Mouse (Mus musculus) heart, postnatal 4 days (tissue): ENCODE data around the gene Olfr117. TPM values are rescaled to one million over a fixed set of nuclear protein-coding genes. Genes with fewer than 3 reads are reported as not detected.
"Not testable (repeated sequence)": the region's sequence is repeated elsewhere in the genome, so short reads cannot be mapped to it uniquely, and the experiment has no call there.

ENCODE experiments used
- DNase-seq: peaks from one replicate; pipeline ENCODE4 v3.0.0; 2021
- total RNA-seq, 2 experiments: library from RNA; stranded (reverse); gene quantifications; 2 replicates each; pipeline ENCODE4 v1.2.3; 2021

Gene Olfr117
- not detected for total RNA-seq

DNA sequence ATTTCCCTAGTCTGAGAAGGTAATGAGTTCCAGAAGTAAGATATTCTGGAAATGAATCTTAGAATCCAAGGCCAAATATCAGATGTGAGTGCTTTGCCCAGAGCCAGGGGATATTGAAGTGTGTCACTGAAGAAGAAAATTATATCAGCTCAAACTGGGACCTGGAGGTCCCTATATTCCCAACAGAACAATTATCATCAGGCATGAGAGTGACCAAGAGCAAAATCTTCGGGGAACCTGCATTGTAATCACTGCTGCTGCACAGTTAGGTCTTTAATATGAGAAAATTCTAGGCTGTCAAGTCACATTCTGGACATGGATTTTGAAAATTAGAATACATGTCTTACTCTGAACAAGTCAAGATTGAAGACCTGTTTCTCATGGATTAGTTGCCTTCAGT lies at the start of gene Olfr117:
Gene Olfr117, minus strand, starts transcription at position 101 of the 400 bp plus-strand sequence.
- DNase-seq = no peak

DNA sequence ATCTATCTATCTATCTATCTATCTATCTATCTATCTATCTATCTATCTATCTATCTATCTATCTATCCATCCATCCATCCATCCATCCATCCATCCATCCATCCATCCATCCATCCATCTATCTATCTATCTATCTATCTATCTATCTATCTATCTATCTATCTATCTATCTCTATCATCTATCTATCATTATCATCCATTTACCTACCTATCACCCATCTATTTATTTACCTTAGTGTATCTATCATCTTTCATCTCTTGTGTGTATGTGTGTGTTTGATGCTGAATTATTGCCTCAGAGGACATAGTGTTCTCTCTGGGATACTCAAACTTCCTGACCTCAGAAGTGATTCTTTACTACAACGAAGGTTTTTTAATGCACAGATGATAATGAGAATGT lies 32.7 kb upstream of the Olfr117 start, which contains the start of gene Olfr119:
Gene Olfr119, plus strand, starts transcription at position 301 of the 400 bp plus-strand sequence.
- DNase-seq = not testable (repeated sequence)

GRCm38 (mm10) chr17:37666688-37667087 lies 3.1 kb upstream of the Olfr117 start, which contains the start of gene Olfr118:
TSS of gene Olfr118 (plus strand) at chr17:37666988.
- DNase-seq = no peak

- no peak for DNase-seq
These were observed 36.6 kb downstream of the Olfr117 start, which contains the start of the genes Olfr115 and Olfr116 for GRCm38 (mm10) chr17:37627009-37627408. TSS of gene Olfr115 (minus strand) at chr17:37627109. TSS of gene Olfr116 (minus strand) at chr17:37627199.

Other genes with a start within 250 kb of the Olfr117 start
- not detected for gene Olfr108, start 218.3 kb downstream of the Olfr117 start, total RNA-seq
- not detected for gene Olfr109, start 204.9 kb downstream of the Olfr117 start, total RNA-seq
- not detected for gene H2-M2, start 180.2 kb downstream of the Olfr117 start, total RNA-seq
- not detected for gene Olfr110, start 171.3 kb downstream of the Olfr117 start, total RNA-seq
- gene Olfr111, start 155.8 kb downstream of the Olfr117 start, total RNA-seq = not detected
- gene Olfr112, start 94.3 kb downstream of the Olfr117 start, total RNA-seq = not detected
- gene Olfr113, start 86.1 kb downstream of the Olfr117 start, total RNA-seq = not detected
- gene Olfr114, start 71.0 kb downstream of the Olfr117 start, total RNA-seq = not detected
- not detected for gene Olfr115, start 36.7 kb downstream of the Olfr117 start, total RNA-seq
- not detected for gene Olfr116, start 36.6 kb downstream of the Olfr117 start, total RNA-seq
- not detected for gene Olfr118, start 3.2 kb upstream of the Olfr117 start, total RNA-seq
- not detected for gene Olfr119, start 32.8 kb upstream of the Olfr117 start, total RNA-seq
- not detected for gene Olfr120, start 58.0 kb upstream of the Olfr117 start, total RNA-seq
- gene Olfr121, start 85.1 kb upstream of the Olfr117 start, total RNA-seq = not detected
- not detected for gene Olfr122, start 104.8 kb upstream of the Olfr117 start, total RNA-seq
- gene Olfr123, start 129.7 kb upstream of the Olfr117 start, total RNA-seq = not detected
- gene Olfr124, start 136.1 kb upstream of the Olfr117 start, total RNA-seq = not detected
- not detected for gene Olfr125, start 169.2 kb upstream of the Olfr117 start, total RNA-seq
- not detected for gene Olfr126, start 183.7 kb upstream of the Olfr117 start, total RNA-seq
- gene Olfr127, start 236.7 kb upstream of the Olfr117 start, total RNA-seq = not detected